Comparison of ENCODE assay signal across 9 mouse cellular contexts in genomic region chr17:56287830-56288229, GRCm38 (mm10). TPM values are rescaled to one million over a fixed set of nuclear protein-coding genes. Genes with fewer than 3 reads are reported as not detected.
A peak's percentile ranks its signal among the peaks of the same experiment; 100 is the strongest.
DNase-seq lines count a peak whose midpoint lies in the region; ATAC-seq and TF ChIP-seq lines count a peak whose summit lies in the region.
"Had no signal": no experiment of that assay in that cellular context is flagged by ENCODE, and none has a peak within 500 bp of the region (broad histone marks: within the 10 kb centered on the region; RNA-seq: fewer than 3 reads in every experiment).

No protein-coding gene starts in this region.

- no peak overlapping the region for H3K9ac ChIP-seq in forebrain, embryonic 11.5 days (ENCODE audit: low read length)
- H3K9ac ChIP-seq in intestine, embryonic 14.5 days (ENCODE audit: low read length), result peak overlapping the region; percentile 25; the same call in 1 of the 2 replicates
- peak overlapping the region; percentile 59 for H3K9ac ChIP-seq in liver, embryonic 14.5 days (replicated peaks)
- H3K9ac ChIP-seq in midbrain, embryonic 11.5 days (ENCODE audit: low read length), result no peak overlapping the region

- 62% methylated on average over 3 of the region's 3 CpGs for WGBS in forebrain, embryonic 10.5 days
- 67% methylated on average over 3 of the region's 3 CpGs for WGBS in forebrain, embryonic 11.5 days
- 44% methylated on average over 3 of the region's 3 CpGs for WGBS in intestine, embryonic 14.5 days
- 35% methylated on average over 3 of the region's 3 CpGs for WGBS in liver, embryonic 14.5 days (ENCODE audit: insufficient replicate concordance)
- WGBS in midbrain, embryonic 11.5 days, result 60% methylated on average over 3 of the region's 3 CpGs

- peak overlapping the region; percentile 92 for H3K27ac ChIP-seq in forebrain, embryonic 10.5 days
- H3K27ac ChIP-seq in forebrain, embryonic 11.5 days (ENCODE audit: low read depth, low read length), result no peak overlapping the region
- peak overlapping the region; percentile 62 for H3K27ac ChIP-seq in intestine, embryonic 14.5 days (ENCODE audit: low read depth)
- H3K27ac ChIP-seq in liver, embryonic 14.5 days, result peak overlapping the region; percentile 82
- no peak overlapping the region for H3K27ac ChIP-seq in midbrain, embryonic 11.5 days (ENCODE audit: low read depth, low read length)

- H3K36me3 ChIP-seq in forebrain, embryonic 10.5 days (replicated peaks), result peaks cover 43% of the 10 kb centered on the region
- H3K36me3 ChIP-seq in forebrain, embryonic 11.5 days (ENCODE audit: control insufficient read depth, insufficient read depth, low read length), result no peaks in the 10 kb centered on the region; the same call in 1 of the 2 replicates
- H3K36me3 ChIP-seq in intestine, embryonic 14.5 days (ENCODE audit: control insufficient read depth, insufficient read depth, low read length), result peaks cover 38% of the 10 kb centered on the region
- peaks cover 6% of the 10 kb centered on the region for H3K36me3 ChIP-seq in liver, embryonic 14.5 days (replicated peaks; ENCODE audit: control insufficient read depth, insufficient read depth, low read depth)
- H3K36me3 ChIP-seq in midbrain, embryonic 11.5 days (ENCODE audit: control insufficient read depth, insufficient read depth, low read length), result peaks cover 3% of the 10 kb centered on the region; the same call in 1 of the 2 replicates

- no peak for TF ChIP-seq EP300 in liver, embryonic 14.5 days (IDR thresholded peaks at IDR 0.05; ENCODE audit: low read depth)

- H3K4me2 ChIP-seq in forebrain, embryonic 11.5 days (ENCODE audit: low read depth, low read length, severe bottlenecking), result no peak overlapping the region
- H3K4me2 ChIP-seq in intestine, embryonic 14.5 days (ENCODE audit: low read length), result peak overlapping the region; percentile 57
- peak overlapping the region; percentile 63 for H3K4me2 ChIP-seq in liver, embryonic 14.5 days (ENCODE audit: low read depth)
- H3K4me2 ChIP-seq in midbrain, embryonic 11.5 days, result no peak overlapping the region

- TF ChIP-seq CTCF in liver, embryonic 14.5 days (IDR thresholded peaks at IDR 0.05; ENCODE audit: low read depth), result no peak

- H3K4me1 ChIP-seq in forebrain, embryonic 10.5 days, result peaks cover 54% of the 10 kb centered on the region
- H3K4me1 ChIP-seq in forebrain, embryonic 11.5 days (replicated peaks; ENCODE audit: control insufficient read depth, insufficient read depth, low read length), result peaks cover 23% of the 10 kb centered on the region
- H3K4me1 ChIP-seq in intestine, embryonic 14.5 days (replicated peaks; ENCODE audit: control insufficient read depth, insufficient read depth, low read length), result peaks cover 25% of the 10 kb centered on the region
- peaks cover 39 to 50% of the 10 kb centered on the region in 2 experiments for H3K4me1 ChIP-seq in liver, embryonic 14.5 days (replicated peaks; ENCODE audit: control insufficient read depth in 2 of 2, insufficient read depth in 2 of 2, low read length in 1 of 2)
- peaks cover 29% of the 10 kb centered on the region for H3K4me1 ChIP-seq in midbrain, embryonic 11.5 days (ENCODE audit: control insufficient read depth, insufficient read depth, low read length)

- H3K27me3 ChIP-seq in forebrain, embryonic 10.5 days (ENCODE audit: poor library complexity, severe bottlenecking), result no peaks in the 10 kb centered on the region
- H3K27me3 ChIP-seq in forebrain, embryonic 11.5 days (ENCODE audit: control insufficient read depth, insufficient read depth, low read length), result no peaks in the 10 kb centered on the region
- no peaks in the 10 kb centered on the region for H3K27me3 ChIP-seq in intestine, embryonic 14.5 days (replicated peaks; ENCODE audit: control insufficient read depth, insufficient read depth, low read length)
- H3K27me3 ChIP-seq in liver, embryonic 14.5 days (ENCODE audit: control insufficient read depth, insufficient read depth, low read length), result no peaks in the 10 kb centered on the region
- no peaks in the 10 kb centered on the region for H3K27me3 ChIP-seq in midbrain, embryonic 11.5 days (ENCODE audit: control insufficient read depth, insufficient read depth, low read length)

- H3K9me3 ChIP-seq in forebrain, embryonic 10.5 days, result no peaks in the 10 kb centered on the region
- no peaks in the 10 kb centered on the region for H3K9me3 ChIP-seq in forebrain, embryonic 11.5 days (ENCODE audit: control insufficient read depth, low read length)
- no peaks in the 10 kb centered on the region for H3K9me3 ChIP-seq in intestine, embryonic 14.5 days (ENCODE audit: control insufficient read depth, low read length)
- no peaks in the 10 kb centered on the region for H3K9me3 ChIP-seq in liver, embryonic 14.5 days (ENCODE audit: control insufficient read depth, low read length)
- no peaks in the 10 kb centered on the region for H3K9me3 ChIP-seq in midbrain, embryonic 11.5 days (ENCODE audit: control insufficient read depth, low read length)

- H3K4me3 ChIP-seq in forebrain, embryonic 10.5 days, result peak overlapping the region; percentile 57; the same call in 1 of the 2 replicates
- no peak overlapping the region for H3K4me3 ChIP-seq in forebrain, embryonic 11.5 days (ENCODE audit: low read depth, low read length)
- H3K4me3 ChIP-seq in intestine, embryonic 14.5 days (ENCODE audit: low read depth, low read length), result no peak overlapping the region
- peak overlapping the region; percentile 6 to 17; a peak in 2 of 4 replicates for H3K4me3 ChIP-seq in liver, embryonic 14.5 days (ENCODE audit: insufficient read depth in 1 of 2, low read depth in 2 of 2, low read length in 2 of 2)
- no peak overlapping the region for H3K4me3 ChIP-seq in midbrain, embryonic 11.5 days (ENCODE audit: low read depth, low read length)

- ATAC-seq in forebrain, embryonic 11.5 days (replicated peaks; ENCODE audit: low FRiP score), result no peak
- ATAC-seq in intestine, embryonic 14.5 days (replicated peaks; ENCODE audit: low FRiP score, low TSS enrichment, low read depth), result no peak; the same call in 1 of the 2 replicates
- peak; percentile 9; the same call in 1 of the 2 replicates for ATAC-seq in liver, embryonic 14.5 days (ENCODE audit: insufficient read depth)
- ATAC-seq in midbrain, embryonic 11.5 days (ENCODE audit: low FRiP score), result no peak

- DNase-seq in forebrain, embryonic 10.5 days (ENCODE audit: extremely low spot score, low spot score), result no peak
- DNase-seq in forebrain, embryonic 11.5 days (ENCODE audit: low spot score), result no peak
- peak; percentile 73 for DNase-seq in adrenal gland, adult 8-10 months
- peak; percentile 70 for DNase-seq in intestine, embryonic 14.5 days (ENCODE audit: low spot score)
- DNase-seq in liver, embryonic 14.5 days (ENCODE audit: low read depth in 3 of 3, low spot score in 3 of 3), result peak in 1 of 3 experiments; percentile 41
- no peak for DNase-seq in cerebellum, postnatal 14 days
- DNase-seq in midbrain, embryonic 11.5 days (ENCODE audit: low spot score, missing footprints), result no peak
- DNase-seq in frontal cortex, postnatal 14 days (ENCODE audit: low spot score in 2 of 2), result no peak

RNA-seq across cellular contexts. Expression of gene Plin3, which starts 4.8 kb away (rescaled TPM):
- 58.3 and 59.0 TPM in 2 replicates for polyA plus RNA-seq in forebrain, embryonic 10.5 days (2016; fragmentation: Nextera tagmentation; extraction: Ambion mirVana)
- polyA plus RNA-seq in forebrain, embryonic 11.5 days (2014; fragmentation: Nextera tagmentation; extraction: Ambion mirVana), result 37.5 and 44.6 TPM in 2 replicates
- total RNA-seq in adrenal gland, adult 8-10 months (2022), result 100 to 1,000 TPM in 3 of 4 experiments, 10 to 100 TPM in 1; 92.6 to 117 (median 103) TPM
- 88.2 and 95.1 TPM in 2 replicates for polyA plus RNA-seq in intestine, embryonic 14.5 days (2014; fragmentation: Nextera tagmentation; extraction: Ambion mirVana)
- polyA plus RNA-seq in liver, embryonic 14.5 days (2012; rRNA removed), result 7.4 and 9.2 TPM in 2 replicates
- polyA plus RNA-seq in liver, embryonic 14.5 days (2014; fragmentation: Nextera tagmentation; extraction: Ambion mirVana), result 24.2 and 27.2 TPM in 2 replicates
- 27.5 and 34.0 TPM in 2 replicates for polyA plus RNA-seq in midbrain, embryonic 11.5 days (2014; fragmentation: Nextera tagmentation; extraction: Ambion mirVana)

RNA-seq across cellular contexts. Expression of gene Ticam1, which starts 11.2 kb away (rescaled TPM):
- polyA plus RNA-seq in forebrain, embryonic 10.5 days (2016; fragmentation: Nextera tagmentation; extraction: Ambion mirVana), result 2.4 and 2.6 TPM in 2 replicates
- 2.5 and 3.0 TPM in 2 replicates for polyA plus RNA-seq in forebrain, embryonic 11.5 days (2014; fragmentation: Nextera tagmentation; extraction: Ambion mirVana)
- total RNA-seq in adrenal gland, adult 8-10 months (2022), result 10 to 100 TPM; 23.9 to 26.3 (median 24.8) TPM
- polyA plus RNA-seq in intestine, embryonic 14.5 days (2014; fragmentation: Nextera tagmentation; extraction: Ambion mirVana), result 7.1 and 11.3 TPM in 2 replicates
- 4.9 and 6.8 TPM in 2 replicates for polyA plus RNA-seq in liver, embryonic 14.5 days (2012; rRNA removed)
- polyA plus RNA-seq in liver, embryonic 14.5 days (2014; fragmentation: Nextera tagmentation; extraction: Ambion mirVana), result 3.4 and 3.8 TPM in 2 replicates
- polyA plus RNA-seq in midbrain, embryonic 11.5 days (2014; fragmentation: Nextera tagmentation; extraction: Ambion mirVana), result 1.7 and 2.6 TPM in 2 replicates

RNA-seq across cellular contexts. Expression of gene Arrdc5, which starts 12.3 kb away (rescaled TPM):
- not detected in 2 replicates for polyA plus RNA-seq in forebrain, embryonic 10.5 days (2016; fragmentation: Nextera tagmentation; extraction: Ambion mirVana)
- polyA plus RNA-seq in forebrain, embryonic 11.5 days (2014; fragmentation: Nextera tagmentation; extraction: Ambion mirVana), result not detected in 2 replicates
- not detected for total RNA-seq in adrenal gland, adult 8-10 months (2022)
- 0.17 TPM in 1 of 2 replicates, not detected in the other for polyA plus RNA-seq in intestine, embryonic 14.5 days (2014; fragmentation: Nextera tagmentation; extraction: Ambion mirVana)
- polyA plus RNA-seq in liver, embryonic 14.5 days (2012; rRNA removed), result not detected in 2 replicates
- not detected in 2 replicates for polyA plus RNA-seq in liver, embryonic 14.5 days (2014; fragmentation: Nextera tagmentation; extraction: Ambion mirVana)
- polyA plus RNA-seq in midbrain, embryonic 11.5 days (2014; fragmentation: Nextera tagmentation; extraction: Ambion mirVana), result not detected in 2 replicates
- total RNA-seq: hematopoietic stem cell, adult 5-6 weeks had no signal

RNA-seq across cellular contexts. Expression of gene Uhrf1, which starts 15.3 kb away (rescaled TPM):
- 331 and 343 TPM in 2 replicates for polyA plus RNA-seq in forebrain, embryonic 10.5 days (2016; fragmentation: Nextera tagmentation; extraction: Ambion mirVana)
- polyA plus RNA-seq in forebrain, embryonic 11.5 days (2014; fragmentation: Nextera tagmentation; extraction: Ambion mirVana), result 197 and 223 TPM in 2 replicates
- 1 to 10 TPM; 1.8 to 3.4 (median 2.6) TPM for total RNA-seq in adrenal gland, adult 8-10 months (2022)
- 122 and 123 TPM in 2 replicates for polyA plus RNA-seq in intestine, embryonic 14.5 days (2014; fragmentation: Nextera tagmentation; extraction: Ambion mirVana)
- 72.6 and 86.2 TPM in 2 replicates for polyA plus RNA-seq in liver, embryonic 14.5 days (2012; rRNA removed)
- polyA plus RNA-seq in liver, embryonic 14.5 days (2014; fragmentation: Nextera tagmentation; extraction: Ambion mirVana), result 76.0 and 90.8 TPM in 2 replicates
- 123 and 138 TPM in 2 replicates for polyA plus RNA-seq in midbrain, embryonic 11.5 days (2014; fragmentation: Nextera tagmentation; extraction: Ambion mirVana)

RNA-seq across cellular contexts. Expression of gene Fem1a, which starts 31.2 kb away (rescaled TPM):
- polyA plus RNA-seq in forebrain, embryonic 10.5 days (2016; fragmentation: Nextera tagmentation; extraction: Ambion mirVana), result 11.5 and 13.2 TPM in 2 replicates
- 16.5 and 16.6 TPM in 2 replicates for polyA plus RNA-seq in forebrain, embryonic 11.5 days (2014; fragmentation: Nextera tagmentation; extraction: Ambion mirVana)
- total RNA-seq in adrenal gland, adult 8-10 months (2022), result 10 to 100 TPM; 30.4 to 32.5 (median 31.2) TPM
- 15.3 and 16.1 TPM in 2 replicates for polyA plus RNA-seq in intestine, embryonic 14.5 days (2014; fragmentation: Nextera tagmentation; extraction: Ambion mirVana)
- polyA plus RNA-seq in liver, embryonic 14.5 days (2012; rRNA removed), result 5.6 and 5.8 TPM in 2 replicates
- polyA plus RNA-seq in liver, embryonic 14.5 days (2014; fragmentation: Nextera tagmentation; extraction: Ambion mirVana), result 4.9 and 5.8 TPM in 2 replicates
- 12.6 and 12.7 TPM in 2 replicates for polyA plus RNA-seq in midbrain, embryonic 11.5 days (2014; fragmentation: Nextera tagmentation; extraction: Ambion mirVana)

Comparison
In these comparisons a context has a peak if more than half of its experiments do, and no peak if none do; other contexts are left out.
1. H3K27ac ChIP-seq: peak in forebrain, embryonic 10.5 days (single experiment), intestine, embryonic 14.5 days (single experiment) and liver, embryonic 14.5 days (single experiment); none in forebrain, embryonic 11.5 days (single experiment) and midbrain, embryonic 11.5 days (single experiment).
2. H3K4me3 ChIP-seq: peak in forebrain, embryonic 10.5 days (single experiment) and liver, embryonic 14.5 days (2 of 2); none in forebrain, embryonic 11.5 days (single experiment), intestine, embryonic 14.5 days (single experiment) and midbrain, embryonic 11.5 days (single experiment).
3. DNase-seq: peak in adrenal gland, adult 8-10 months (single experiment) and intestine, embryonic 14.5 days (single experiment); none in forebrain, embryonic 10.5 days (single experiment), forebrain, embryonic 11.5 days (single experiment), cerebellum, postnatal 14 days (0 of 2), midbrain, embryonic 11.5 days (single experiment) and frontal cortex, postnatal 14 days (0 of 2).
4. H3K4me2 ChIP-seq: peak in intestine, embryonic 14.5 days (single experiment) and liver, embryonic 14.5 days (single experiment); none in forebrain, embryonic 11.5 days (single experiment) and midbrain, embryonic 11.5 days (single experiment).
5. H3K9ac ChIP-seq: peak in intestine, embryonic 14.5 days (single experiment) and liver, embryonic 14.5 days (single experiment); none in forebrain, embryonic 11.5 days (single experiment) and midbrain, embryonic 11.5 days (single experiment).